Mouse (Mus musculus): ENCODE data around the gene Gm10073.

Gm10073 gene

GRCm38 (mm10) chr8:106550906-106551305, 22.4 kb downstream of the Gm10073 start:
- DNase-seq (ENCODE audit: low read depth, low spot score): no peak

- DNase-seq (ENCODE audit: low read depth, low spot score): no peak
Observed at GRCm38 (mm10) chr8:106548366-106548936, 24.8 kb downstream of the Gm10073 start.

- no peak for DNase-seq (ENCODE audit: low read depth, low spot score)
Observed at GRCm38 (mm10) chr8:106546746-106547145, 26.5 kb downstream of the Gm10073 start.

- DNase-seq (ENCODE audit: low read depth, low spot score): no peak
Observed at GRCm38 (mm10) chr8:106545149-106545548, 28.1 kb downstream of the Gm10073 start.

GRCm38 (mm10) chr8:106543043-106543442, 30.2 kb downstream of the Gm10073 start:
- DNase-seq (ENCODE audit: low read depth, low spot score): no peak

- DNase-seq (ENCODE audit: low read depth, low spot score): no peak
Observed at GRCm38 (mm10) chr8:106541002-106541401, 32.3 kb downstream of the Gm10073 start.

- DNase-seq (ENCODE audit: low read depth, low spot score): no peak
Observed at GRCm38 (mm10) chr8:106539193-106539592, 34.1 kb downstream of the Gm10073 start.

GRCm38 (mm10) chr8:106535448-106535847, 37.8 kb downstream of the Gm10073 start:
- DNase-seq (ENCODE audit: low read depth, low spot score): no peak

- DNase-seq (ENCODE audit: low read depth, low spot score): no peak
Observed at GRCm38 (mm10) chr8:106534449-106534848, 38.8 kb downstream of the Gm10073 start.

GRCm38 (mm10) chr8:106533709-106534108, 39.6 kb downstream of the Gm10073 start:
- no peak for DNase-seq (ENCODE audit: low read depth, low spot score)

GRCm38 (mm10) chr8:106530566-106530965, 42.7 kb downstream of the Gm10073 start:
- no peak for DNase-seq (ENCODE audit: low read depth, low spot score)

- no peak for DNase-seq (ENCODE audit: low read depth, low spot score)
Observed at GRCm38 (mm10) chr8:106529885-106530482, 43.3 kb downstream of the Gm10073 start.

GRCm38 (mm10) chr8:106528596-106529249, 44.5 kb downstream of the Gm10073 start:
- no peak for DNase-seq (ENCODE audit: low read depth, low spot score)

GRCm38 (mm10) chr8:106527241-106528036, 45.8 kb downstream of the Gm10073 start:
- DNase-seq (ENCODE audit: low read depth, low spot score): no peak

- no peak for DNase-seq (ENCODE audit: low read depth, low spot score)
Observed at GRCm38 (mm10) chr8:106526725-106527124, 46.5 kb downstream of the Gm10073 start.

Measured in brain, embryonic 18.5 days (tissue).